Mouse (Mus musculus): Measurements from ENCODE around the gene Cxcl1. TPM values are rescaled to one million over a fixed set of nuclear protein-coding genes. Genes with fewer than 3 reads are reported as not detected.

Cxcl1 gene
- polyA plus RNA-seq, 1 experiment from 2014 or later: not detected

GRCm38 (mm10) chr5:90931911-90932310, 40.9 kb downstream of the Cxcl1 start:
- WGBS: 4% methylated on average over 6 of the region's 6 CpGs
- no peaks in the 10 kb centered on the region for H3K9me3 ChIP-seq
- ATAC-seq (ENCODE audit: low FRiP score): peak; percentile 44

DNA sequence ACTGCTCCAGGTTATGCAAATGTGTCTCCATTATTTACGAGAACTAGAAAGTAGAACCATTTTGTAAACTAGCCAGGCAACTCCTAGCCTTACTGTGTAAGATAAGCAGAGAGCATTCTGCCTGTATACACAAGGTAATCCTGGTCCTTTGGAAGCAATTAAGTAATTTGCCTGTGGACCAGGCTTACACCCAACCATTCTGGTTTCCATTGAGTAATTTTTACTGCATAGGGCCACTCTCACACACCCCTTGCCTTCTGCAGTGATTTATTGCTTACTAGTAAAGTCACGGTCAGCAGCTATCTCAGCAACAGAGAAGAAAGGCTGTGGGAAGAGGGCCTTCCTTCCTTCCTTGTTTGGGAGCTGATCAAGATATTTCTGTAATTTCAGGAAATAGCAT, 45.7 kb downstream of the Cxcl1 start:
- Histone ChIP-seq H3K27ac (no peak overlapping the region), H3K27me3 (no peaks in the 10 kb centered on the region), H3K4me1 (peaks cover 11% of the 10 kb centered on the region), H3K4me2 (no peak overlapping the region), H3K4me3 (replicated peaks) (no peak overlapping the region), H3K36me3 (replicated peaks) (peaks cover 14% of the 10 kb centered on the region), H3K9ac (no peak overlapping the region), H3K9me3 (no peaks in the 10 kb centered on the region)
- 86% methylated on average over 2 of the region's 2 CpGs for WGBS
- no peak for ATAC-seq (ENCODE audit: low FRiP score)

More at GRCm38 (mm10) chr5:90931911-90932310, 40.9 kb downstream of the Cxcl1 start:
- H3K27ac ChIP-seq: peak overlapping the region; percentile 99
- H3K36me3 ChIP-seq (replicated peaks): peaks cover 14% of the 10 kb centered on the region
- H3K27me3 ChIP-seq: no peaks in the 10 kb centered on the region
- peak overlapping the region; percentile 96 for H3K9ac ChIP-seq
- H3K4me1 ChIP-seq: peaks cover 11% of the 10 kb centered on the region
- H3K4me2 ChIP-seq: peak overlapping the region; percentile 56
- peak overlapping the region; percentile 82 for H3K4me3 ChIP-seq (replicated peaks)

Other genes starting within 250 kb of the Cxcl1 start
- gene Cxcl5, start 131.9 kb upstream of the Cxcl1 start, polyA plus RNA-seq (2016; fragmentation: Nextera tagmentation; extraction: Ambion mirVana): 0.17 TPM in 1 of 2 replicates, not detected in the other
- gene Ppbp, start 122.7 kb upstream of the Cxcl1 start, polyA plus RNA-seq (2016; fragmentation: Nextera tagmentation; extraction: Ambion mirVana): 4.9 and 6.6 TPM in 2 replicates
- gene Pf4, start 118.8 kb upstream of the Cxcl1 start, polyA plus RNA-seq (2016; fragmentation: Nextera tagmentation; extraction: Ambion mirVana): 33.7 and 41.2 TPM in 2 replicates
- gene Cxcl3, start 105.1 kb upstream of the Cxcl1 start, polyA plus RNA-seq (2016; fragmentation: Nextera tagmentation; extraction: Ambion mirVana): not detected in 2 replicates
- not detected in 2 replicates for gene Cxcl15, start 96.7 kb upstream of the Cxcl1 start, polyA plus RNA-seq (2016; fragmentation: Nextera tagmentation; extraction: Ambion mirVana)
- gene Cxcl2, start 12.6 kb downstream of the Cxcl1 start, polyA plus RNA-seq (2016; fragmentation: Nextera tagmentation; extraction: Ambion mirVana): not detected in 2 replicates
- 96.0 and 100 TPM in 2 replicates for gene Mthfd2l, start 39.9 kb downstream of the Cxcl1 start, polyA plus RNA-seq (2016; fragmentation: Nextera tagmentation; extraction: Ambion mirVana)
- gene Epgn, start 136.2 kb downstream of the Cxcl1 start, polyA plus RNA-seq (2016; fragmentation: Nextera tagmentation; extraction: Ambion mirVana): 0.15 TPM in 1 of 2 replicates, not detected in the other
- not detected in 2 replicates for gene Ereg, start 183.4 kb downstream of the Cxcl1 start, polyA plus RNA-seq (2016; fragmentation: Nextera tagmentation; extraction: Ambion mirVana)
- not detected in 2 replicates for gene Areg, start 248.4 kb downstream of the Cxcl1 start, polyA plus RNA-seq (2016; fragmentation: Nextera tagmentation; extraction: Ambion mirVana)